Mouse (Mus musculus) adrenal gland, postnatal 10 days (tissue): Measurements from ENCODE around the gene Gm20843. TPM values are rescaled to one million over a fixed set of nuclear protein-coding genes. Genes with fewer than 3 reads are reported as not detected.
"Not testable (repeated sequence)": the region's sequence is repeated elsewhere in the genome, so short reads cannot be mapped to it uniquely, and the experiment has no call there.

Experiments
- DNase-seq: peaks from one replicate; pipeline ENCODE4 v3.0.0; 2021; ENCODE audit warnings: mixed read lengths
- long read RNA-seq, 2 experiments: library from polyadenylated mRNA; stranded (forward); transcript quantifications; one replicate each; pipeline ENCODE4 v2.0.0; 2021
- total RNA-seq, 2 experiments: library from RNA; stranded (reverse); gene quantifications; 2 replicates each; pipeline ENCODE4 v1.2.3; 2021

The Gm20843 gene
- total RNA-seq, result not detected
- long read RNA-seq, experiment 1, result 0 reads
- long read RNA-seq, experiment 2, result 0 reads

- DNase-seq, result not testable (repeated sequence)
Measured at GRCm38 (mm10) chrY:72247018-72247417, at the start of gene Gm20843. TSS of gene Gm20843 (minus strand) at chrY:72247118.
